Mouse (Mus musculus): ENCODE data around the gene Fndc3a. TPM values are rescaled to one million over a fixed set of nuclear protein-coding genes. Genes with fewer than 3 reads are reported as not detected.

Gene Fndc3a
- polyA plus RNA-seq, 1 experiment from 2014 or later, result 42.9 TPM

DNA sequence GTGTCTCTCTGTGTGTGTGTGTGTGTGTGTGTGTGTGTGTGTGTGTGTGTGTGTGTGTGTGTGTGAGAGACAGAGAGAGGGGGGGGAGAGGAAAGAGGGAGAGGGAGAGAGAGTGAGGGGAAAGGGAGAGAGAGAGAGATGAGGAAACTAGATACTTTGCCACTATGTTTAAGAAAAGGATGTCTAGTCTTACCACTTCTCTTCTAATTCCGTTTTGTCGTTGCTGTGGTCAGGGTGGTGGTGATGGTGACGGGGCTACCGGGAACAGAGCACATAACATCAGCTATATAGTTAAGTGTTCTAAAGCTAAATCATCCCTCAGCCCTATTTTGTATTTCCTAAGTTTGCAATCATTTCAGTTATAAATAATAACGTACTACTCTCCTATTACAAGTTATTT is 9.7 kb downstream of the Fndc3a start:
- H3K4me1 ChIP-seq (ENCODE audit: control insufficient read depth, insufficient read depth, low read length), result no peaks in the 10 kb centered on the region
- DNase-seq (ENCODE audit: low spot score), result no peak
- H3K9ac ChIP-seq (ENCODE audit: low read length), result no peak overlapping the region
- no peak overlapping the region for H3K27ac ChIP-seq (ENCODE audit: low read depth, low read length)
- WGBS, result 86% methylated on average over 5 of the region's 5 CpGs
- ATAC-seq (ENCODE audit: insufficient read depth, low FRiP score, low TSS enrichment), result no peak
- H3K4me3 ChIP-seq (ENCODE audit: low read depth, low read length), result no peak overlapping the region
- no peaks in the 10 kb centered on the region for H3K27me3 ChIP-seq (ENCODE audit: control insufficient read depth, insufficient read depth, low read length)
- H3K4me2 ChIP-seq (ENCODE audit: low read depth), result no peak overlapping the region
- no peaks in the 10 kb centered on the region for H3K9me3 ChIP-seq (ENCODE audit: control insufficient read depth, low read length)
- H3K36me3 ChIP-seq (ENCODE audit: control insufficient read depth, insufficient read depth, low read length), result no peaks in the 10 kb centered on the region

DNA sequence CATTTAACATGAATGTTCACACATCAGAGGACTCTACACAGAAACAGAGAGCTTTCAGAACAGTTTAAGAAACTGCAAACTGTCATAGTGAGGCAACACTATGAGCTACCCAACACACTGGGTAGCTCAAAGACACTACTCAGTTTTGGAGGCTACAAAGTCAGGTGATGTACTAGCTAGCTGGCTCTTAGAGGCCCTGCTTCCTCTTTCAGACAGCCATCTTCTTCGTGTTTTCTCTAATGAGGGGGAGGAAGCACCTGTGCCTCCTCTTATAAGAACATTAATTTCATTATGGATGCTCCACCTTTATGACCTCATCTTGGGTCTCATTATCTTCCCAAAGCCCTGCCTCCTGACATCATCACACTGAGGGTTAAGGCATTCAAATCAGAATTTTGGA is 18.4 kb downstream of the Fndc3a start:
- Histone ChIP-seq H3K4me2 (ENCODE audit: low read depth) (no peak overlapping the region), H3K36me3 (ENCODE audit: control insufficient read depth, insufficient read depth, low read length) (no peaks in the 10 kb centered on the region), H3K9ac (ENCODE audit: low read length) (no peak overlapping the region), H3K4me3 (ENCODE audit: low read depth, low read length) (no peak overlapping the region), H3K27ac (ENCODE audit: low read depth, low read length) (no peak overlapping the region), H3K9me3 (ENCODE audit: control insufficient read depth, low read length) (no peaks in the 10 kb centered on the region), H3K27me3 (ENCODE audit: control insufficient read depth, insufficient read depth, low read length) (no peaks in the 10 kb centered on the region), H3K4me1 (ENCODE audit: control insufficient read depth, insufficient read depth, low read length) (no peaks in the 10 kb centered on the region)
- no peak for ATAC-seq (ENCODE audit: insufficient read depth, low FRiP score, low TSS enrichment)
- DNase-seq (ENCODE audit: low spot score), result no peak
- WGBS, result 82% methylated on average over 1 of the region's 1 CpGs

DNA sequence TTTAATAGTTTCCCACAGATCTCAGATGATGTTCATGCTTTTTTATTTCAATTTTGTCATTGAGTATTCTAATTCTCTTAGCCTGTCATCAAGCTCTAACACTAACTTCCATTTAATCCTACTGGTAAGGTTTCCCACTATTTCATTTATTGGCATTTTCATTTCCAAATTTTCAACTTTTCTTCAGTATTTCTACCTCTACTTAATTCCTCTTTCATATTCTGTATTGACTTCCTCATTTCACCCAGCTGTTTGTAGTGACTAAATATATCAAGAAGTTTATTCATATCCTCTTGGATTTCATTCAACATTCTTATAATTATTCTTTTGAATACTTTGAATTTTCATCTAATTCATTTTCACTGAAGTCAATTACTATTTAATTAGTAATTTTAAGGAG is 20.3 kb downstream of the Fndc3a start:
- Histone ChIP-seq H3K36me3 (ENCODE audit: control insufficient read depth, insufficient read depth, low read length) (no peaks in the 10 kb centered on the region), H3K27ac (ENCODE audit: low read depth, low read length) (no peak overlapping the region), H3K4me3 (ENCODE audit: low read depth, low read length) (no peak overlapping the region), H3K9ac (ENCODE audit: low read length) (no peak overlapping the region), H3K9me3 (ENCODE audit: control insufficient read depth, low read length) (no peaks in the 10 kb centered on the region), H3K4me1 (ENCODE audit: control insufficient read depth, insufficient read depth, low read length) (no peaks in the 10 kb centered on the region), H3K4me2 (ENCODE audit: low read depth) (no peak overlapping the region), H3K27me3 (ENCODE audit: control insufficient read depth, insufficient read depth, low read length) (no peaks in the 10 kb centered on the region)
- no peak for DNase-seq (ENCODE audit: low spot score)
- no peak for ATAC-seq (ENCODE audit: insufficient read depth, low FRiP score, low TSS enrichment)

DNA sequence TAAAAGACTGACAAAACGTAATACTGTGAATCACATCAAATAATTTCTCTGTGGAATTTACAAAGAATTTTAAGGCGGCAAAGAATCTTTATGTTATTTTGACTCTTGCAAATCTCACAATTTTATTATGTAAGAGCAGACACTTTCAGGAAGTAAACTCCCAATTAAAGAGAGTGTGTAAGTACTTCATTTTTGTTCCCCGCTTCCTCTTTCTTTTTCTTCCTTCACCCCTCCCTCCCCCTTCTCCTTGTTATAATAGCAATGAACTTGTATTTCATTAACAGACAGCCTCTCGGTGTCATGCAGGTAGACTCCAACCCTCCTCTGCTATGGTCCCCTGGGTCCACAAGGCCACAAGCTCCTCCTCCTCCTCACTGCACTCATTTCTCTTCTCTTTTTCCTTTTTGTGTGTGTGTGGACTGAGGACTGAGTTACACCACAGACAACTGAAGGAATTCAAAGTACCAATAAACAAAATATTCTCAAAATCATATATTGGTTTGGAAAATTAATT is 24.9 kb downstream of the Fndc3a start:
- DNase-seq (ENCODE audit: low spot score) (no peak), ATAC-seq (ENCODE audit: insufficient read depth, low FRiP score, low TSS enrichment) (no peak)
- H3K36me3 ChIP-seq (ENCODE audit: control insufficient read depth, insufficient read depth, low read length), result no peaks in the 10 kb centered on the region
- no peak overlapping the region for H3K4me3 ChIP-seq (ENCODE audit: low read depth, low read length)
- no peak overlapping the region for H3K27ac ChIP-seq (ENCODE audit: low read depth, low read length)
- H3K4me1 ChIP-seq (ENCODE audit: control insufficient read depth, insufficient read depth, low read length), result no peaks in the 10 kb centered on the region
- no peaks in the 10 kb centered on the region for H3K27me3 ChIP-seq (ENCODE audit: control insufficient read depth, insufficient read depth, low read length)
- WGBS, result 90% methylated on average over 4 of the region's 4 CpGs
- H3K9ac ChIP-seq (ENCODE audit: low read length), result no peak overlapping the region
- no peak overlapping the region for H3K4me2 ChIP-seq (ENCODE audit: low read depth)
- H3K9me3 ChIP-seq (ENCODE audit: control insufficient read depth, low read length), result no peaks in the 10 kb centered on the region

DNA sequence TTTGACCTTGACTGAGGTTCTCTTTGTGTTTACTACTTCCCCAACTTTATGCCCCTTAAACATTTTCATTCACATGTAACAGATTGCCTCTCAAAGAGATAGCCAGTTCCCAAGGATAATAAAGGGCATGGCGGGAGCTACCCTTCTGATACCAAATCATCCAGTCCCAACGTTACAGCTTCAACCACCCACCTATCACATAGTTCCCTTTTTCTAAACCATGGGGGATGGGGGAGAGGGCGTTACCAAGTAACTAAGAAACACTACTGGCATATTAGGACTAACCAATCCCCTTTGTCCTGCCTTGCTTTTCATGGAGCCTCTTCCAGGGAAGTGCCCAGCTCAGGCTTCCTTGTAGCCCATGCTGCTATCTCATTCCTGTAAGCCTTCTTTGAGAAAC is 32.6 kb downstream of the Fndc3a start:
- no peak overlapping the region for H3K4me3 ChIP-seq (ENCODE audit: low read depth, low read length)
- H3K4me2 ChIP-seq (ENCODE audit: low read depth), result no peak overlapping the region
- H3K9me3 ChIP-seq (ENCODE audit: control insufficient read depth, low read length), result no peaks in the 10 kb centered on the region
- no peak overlapping the region for H3K9ac ChIP-seq (ENCODE audit: low read length)
- H3K4me1 ChIP-seq (ENCODE audit: control insufficient read depth, insufficient read depth, low read length), result no peaks in the 10 kb centered on the region
- H3K36me3 ChIP-seq (ENCODE audit: control insufficient read depth, insufficient read depth, low read length), result no peaks in the 10 kb centered on the region
- ATAC-seq (ENCODE audit: insufficient read depth, low FRiP score, low TSS enrichment) (no peak), DNase-seq (ENCODE audit: low spot score) (no peak)
- 79% methylated on average over 3 of the region's 3 CpGs for WGBS
- no peaks in the 10 kb centered on the region for H3K27me3 ChIP-seq (ENCODE audit: control insufficient read depth, insufficient read depth, low read length)
- H3K27ac ChIP-seq (ENCODE audit: low read depth, low read length), result no peak overlapping the region

DNA sequence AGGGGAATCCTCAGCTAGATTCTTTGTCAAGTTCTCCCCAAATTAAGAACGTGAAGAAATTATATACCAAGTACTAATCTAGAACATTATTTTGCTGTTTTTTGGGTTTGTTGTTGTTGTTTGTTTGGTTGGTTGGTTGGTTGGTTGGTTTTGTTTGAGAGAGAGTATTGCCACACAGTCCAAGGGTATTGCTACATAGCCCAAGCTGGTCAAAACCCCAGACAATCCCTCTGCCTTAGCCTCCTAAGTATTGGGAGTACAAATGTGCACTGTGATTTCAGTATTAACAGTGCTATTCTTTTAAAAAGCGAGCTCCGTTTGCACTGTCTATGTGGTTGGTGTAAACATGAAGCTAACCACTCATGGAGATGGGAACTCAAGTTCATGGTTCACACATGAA is 37.9 kb downstream of the Fndc3a start:
- no peaks in the 10 kb centered on the region for H3K27me3 ChIP-seq (ENCODE audit: control insufficient read depth, insufficient read depth, low read length)
- no peaks in the 10 kb centered on the region for H3K4me1 ChIP-seq (ENCODE audit: control insufficient read depth, insufficient read depth, low read length)
- no peak overlapping the region for H3K4me2 ChIP-seq (ENCODE audit: low read depth)
- no peaks in the 10 kb centered on the region for H3K36me3 ChIP-seq (ENCODE audit: control insufficient read depth, insufficient read depth, low read length)
- 96% methylated on average over 3 of the region's 3 CpGs for WGBS
- no peak overlapping the region for H3K9ac ChIP-seq (ENCODE audit: low read length)
- DNase-seq (ENCODE audit: low spot score), result no peak
- no peak overlapping the region for H3K4me3 ChIP-seq (ENCODE audit: low read depth, low read length)
- ATAC-seq (ENCODE audit: insufficient read depth, low FRiP score, low TSS enrichment), result no peak
- H3K27ac ChIP-seq (ENCODE audit: low read depth, low read length), result no peak overlapping the region
- H3K9me3 ChIP-seq (ENCODE audit: control insufficient read depth, low read length), result no peaks in the 10 kb centered on the region

DNA sequence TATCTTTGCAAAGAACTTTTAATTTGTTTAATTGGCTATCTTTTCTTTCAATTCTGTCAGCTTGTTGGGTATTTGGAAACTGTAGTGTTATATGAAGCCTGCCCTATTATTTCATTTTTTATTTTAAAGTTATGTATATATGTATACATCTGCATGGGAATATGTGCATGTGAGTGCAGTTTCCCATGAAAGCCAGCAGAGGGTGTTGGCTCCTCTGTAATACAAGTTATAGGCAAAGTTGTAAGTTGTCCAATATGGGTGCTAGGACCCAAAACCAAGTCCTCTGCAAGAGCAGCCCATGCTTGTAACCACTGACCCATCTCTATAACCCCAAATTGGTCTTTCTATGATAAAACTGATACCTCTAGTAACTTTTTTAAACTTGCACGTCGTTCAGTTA is 38.8 kb downstream of the Fndc3a start:
- Histone ChIP-seq H3K9ac (ENCODE audit: low read length) (no peak overlapping the region), H3K4me2 (ENCODE audit: low read depth) (no peak overlapping the region), H3K4me3 (ENCODE audit: low read depth, low read length) (no peak overlapping the region), H3K9me3 (ENCODE audit: control insufficient read depth, low read length) (no peaks in the 10 kb centered on the region), H3K27ac (ENCODE audit: low read depth, low read length) (no peak overlapping the region), H3K36me3 (ENCODE audit: control insufficient read depth, insufficient read depth, low read length) (no peaks in the 10 kb centered on the region), H3K27me3 (ENCODE audit: control insufficient read depth, insufficient read depth, low read length) (no peaks in the 10 kb centered on the region), H3K4me1 (ENCODE audit: control insufficient read depth, insufficient read depth, low read length) (no peaks in the 10 kb centered on the region)
- no peak for ATAC-seq (ENCODE audit: insufficient read depth, low FRiP score, low TSS enrichment)
- DNase-seq (ENCODE audit: low spot score), result no peak
- WGBS, result 96% methylated on average over 2 of the region's 2 CpGs

DNA sequence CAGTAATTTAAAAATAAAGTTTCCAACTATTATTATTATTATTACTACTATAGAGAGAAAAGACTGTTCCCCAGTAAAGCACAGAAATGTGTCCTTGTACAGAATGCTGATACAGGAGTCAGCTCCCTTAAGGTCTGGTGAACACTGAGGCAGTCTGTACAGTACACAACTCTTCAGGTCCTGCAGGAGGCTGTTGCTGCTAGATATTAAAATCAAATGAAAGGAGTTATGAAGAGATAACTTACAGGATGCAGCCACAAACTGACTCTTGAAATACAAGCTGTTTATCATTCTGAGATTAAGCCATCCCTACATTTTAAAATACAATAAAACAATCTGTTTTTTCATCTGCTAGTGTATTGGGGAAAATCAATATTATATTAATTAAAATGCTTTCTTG is 60.5 kb downstream of the Fndc3a start:
- Histone ChIP-seq H3K4me3 (ENCODE audit: low read depth, low read length) (no peak overlapping the region), H3K36me3 (ENCODE audit: control insufficient read depth, insufficient read depth, low read length) (no peaks in the 10 kb centered on the region), H3K4me2 (ENCODE audit: low read depth) (no peak overlapping the region), H3K4me1 (ENCODE audit: control insufficient read depth, insufficient read depth, low read length) (no peaks in the 10 kb centered on the region), H3K9ac (ENCODE audit: low read length) (no peak overlapping the region), H3K27me3 (ENCODE audit: control insufficient read depth, insufficient read depth, low read length) (no peaks in the 10 kb centered on the region), H3K27ac (ENCODE audit: low read depth, low read length) (no peak overlapping the region), H3K9me3 (ENCODE audit: control insufficient read depth, low read length) (no peaks in the 10 kb centered on the region)
- DNase-seq (ENCODE audit: low spot score) (no peak), ATAC-seq (ENCODE audit: insufficient read depth, low FRiP score, low TSS enrichment) (no peak)

DNA sequence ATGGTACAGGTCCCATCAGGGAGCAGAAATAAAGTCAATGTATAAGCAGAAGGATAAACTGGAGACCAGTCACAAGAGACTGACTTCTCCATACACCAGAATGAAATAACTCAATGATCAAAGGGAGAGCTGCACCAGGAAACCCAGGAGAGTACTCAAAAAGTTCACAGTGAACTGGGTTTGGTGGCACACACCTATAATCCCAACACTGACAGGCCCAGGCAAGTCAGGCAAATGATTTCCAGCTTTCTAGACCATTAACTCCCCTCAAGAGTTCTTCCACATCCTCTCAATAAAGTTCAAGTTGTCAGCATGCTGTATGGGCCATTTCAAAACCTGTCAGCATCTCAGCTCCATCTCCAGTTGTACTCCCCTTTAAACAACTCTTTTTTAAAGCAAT is 64.3 kb downstream of the Fndc3a start:
- no peak for DNase-seq (ENCODE audit: low spot score)

More for the DNA sequence above, 64.3 kb downstream of the Fndc3a start:
- H3K4me3 ChIP-seq (ENCODE audit: low read depth, low read length), result no peak overlapping the region
- H3K4me2 ChIP-seq (ENCODE audit: low read depth), result no peak overlapping the region
- H3K27me3 ChIP-seq (ENCODE audit: control insufficient read depth, insufficient read depth, low read length), result no peaks in the 10 kb centered on the region
- no peaks in the 10 kb centered on the region for H3K36me3 ChIP-seq (ENCODE audit: control insufficient read depth, insufficient read depth, low read length)
- no peak for ATAC-seq (ENCODE audit: insufficient read depth, low FRiP score, low TSS enrichment)
- H3K4me1 ChIP-seq (ENCODE audit: control insufficient read depth, insufficient read depth, low read length), result no peaks in the 10 kb centered on the region
- H3K9ac ChIP-seq (ENCODE audit: low read length), result no peak overlapping the region
- no peaks in the 10 kb centered on the region for H3K9me3 ChIP-seq (ENCODE audit: control insufficient read depth, low read length)
- H3K27ac ChIP-seq (ENCODE audit: low read depth, low read length), result no peak overlapping the region

All from neural tube, embryonic 11.5 days (tissue).